Mouse (Mus musculus) myocyte (in vitro differentiated cells): ENCODE measurements around the gene Ccdc38.

Experiments
- CEBPB ChIP-seq: IDR thresholded peaks from 2 replicates; pipeline ENCODE4 v1.6.1; 2011; ENCODE audit warnings: mild to moderate bottlenecking, moderate library complexity; ENCODE audit not compliant: poor library complexity, insufficient read depth, severe bottlenecking
- E2F4 ChIP-seq: IDR thresholded peaks from one replicate; pipeline ENCODE4 v1.6.1; 2011; ENCODE audit warnings: mild to moderate bottlenecking, control low read depth, moderate library complexity; ENCODE audit not compliant: insufficient read depth
- MAX ChIP-seq: IDR thresholded peaks from one replicate; pipeline ENCODE4 v1.6.1; 2011; ENCODE audit warnings: low read depth, mild to moderate bottlenecking, control low read depth
- MYOD1 ChIP-seq, 3 experiments: IDR thresholded peaks; one replicate each; pipeline ENCODE4 v1.6.1; 2011; ENCODE audit warnings: control low read depth in 2 of 3, low read depth in 2 of 3, mild to moderate bottlenecking in 2 of 3, moderate library complexity in 1 of 3; ENCODE audit not compliant: insufficient read length in 2 of 3, control insufficient read depth in 1 of 3
- MYOG ChIP-seq, 3 experiments: IDR thresholded peaks; one replicate each; pipeline ENCODE4 v1.6.1; 2011; ENCODE audit warnings: control low read depth in 2 of 3, low read depth in 2 of 3, mild to moderate bottlenecking in 2 of 3; ENCODE audit not compliant: insufficient read length in 2 of 3, control insufficient read depth in 1 of 3, insufficient read depth in 1 of 3
- POLR2A ChIP-seq: IDR thresholded peaks from one replicate; pipeline ENCODE4 v1.6.1; 2011; ENCODE audit warnings: low read depth, mild to moderate bottlenecking, control low read depth, moderate library complexity; ENCODE audit not compliant: insufficient read length
- POLR2AphosphoS2 ChIP-seq: IDR thresholded peaks from one replicate; pipeline ENCODE4 v1.6.1; 2011; ENCODE audit warnings: low read depth, control low read depth; ENCODE audit not compliant: insufficient read length
- REST ChIP-seq: IDR thresholded peaks from one replicate; pipeline ENCODE4 v1.6.1; 2011; ENCODE audit warnings: mild to moderate bottlenecking, control low read depth, moderate library complexity; ENCODE audit not compliant: insufficient read depth, insufficient read length
- SRF ChIP-seq: IDR thresholded peaks from one replicate; pipeline ENCODE4 v1.6.1; 2011; ENCODE audit warnings: low read depth; ENCODE audit not compliant: control insufficient read depth, insufficient read length
- TCF12 ChIP-seq: IDR thresholded peaks from one replicate; pipeline ENCODE4 v1.6.1; 2011; ENCODE audit warnings: mild to moderate bottlenecking, control low read depth; ENCODE audit not compliant: poor library complexity, insufficient read depth, severe bottlenecking
- TCF3 ChIP-seq: IDR thresholded peaks from one replicate; pipeline ENCODE4 v1.6.1; 2011; ENCODE audit warnings: low read depth, control low read depth; ENCODE audit not compliant: insufficient read length
- USF1 ChIP-seq: IDR thresholded peaks from one replicate; pipeline ENCODE4 v1.6.1; 2011; ENCODE audit warnings: low read depth, mild to moderate bottlenecking, control low read depth, moderate library complexity

DNA sequence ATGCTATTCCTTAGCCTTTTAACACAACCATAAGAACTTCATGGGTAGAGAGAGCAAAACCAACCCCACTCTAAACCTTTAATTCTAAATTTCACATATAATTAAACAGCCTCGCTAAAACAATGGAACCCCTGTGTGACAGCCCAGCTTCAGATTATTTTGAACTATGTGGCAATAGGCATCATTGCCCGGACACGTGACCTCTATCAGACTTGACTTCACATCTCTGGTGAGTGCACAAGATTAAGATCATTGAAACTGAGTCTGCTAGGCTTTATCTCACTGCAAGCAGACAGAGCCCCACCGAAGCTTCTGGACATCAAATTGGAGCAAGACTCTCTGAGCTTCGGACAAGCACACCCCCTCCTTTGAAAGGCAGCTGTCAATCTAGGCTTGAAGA is 61.9 kb downstream of the Ccdc38 start:
- TF ChIP-seq E2F4 (no peak), USF1 (no peak), POLR2A (no peak), POLR2AphosphoS2 (no peak), TCF12 (no peak), MAX (no peak), CEBPB (no peak), MYOD1 (IDR thresholded peaks at IDR 0.05; ENCODE audit: control insufficient read depth in 1 of 3, insufficient read length in 2 of 3, low read depth in 2 of 3) (no peak), MYOG (IDR thresholded peaks at IDR 0.05; ENCODE audit: control insufficient read depth in 1 of 3, insufficient read depth in 1 of 3, insufficient read length in 2 of 3, low read depth in 2 of 3) (no peak), TCF3 (no peak), REST (no peak), SRF (no peak)
